Mouse (Mus musculus) heart, postnatal 25 days (tissue): ENCODE results near the gene Itgb7. TPM values are rescaled to one million over a fixed set of nuclear protein-coding genes. Genes with fewer than 3 reads are reported as not detected.

Source experiments
- DNase-seq: peaks from one replicate; pipeline ENCODE4 v3.0.0; 2022; ENCODE audit warnings: low spot score
- intact Hi-C: fragments of 180-260 bp; cut with DNase I; formaldehyde crosslinking; loops from one replicate; pipeline ENCODE4 v1.15.1; 2025
- total RNA-seq, 2 experiments: library from RNA; stranded (reverse); gene quantifications; 2 replicates each; pipeline ENCODE4 v1.2.3; 2021

The Itgb7 gene
- total RNA-seq, 2 experiments from 2014 or later = 1.3 TPM

DNA sequence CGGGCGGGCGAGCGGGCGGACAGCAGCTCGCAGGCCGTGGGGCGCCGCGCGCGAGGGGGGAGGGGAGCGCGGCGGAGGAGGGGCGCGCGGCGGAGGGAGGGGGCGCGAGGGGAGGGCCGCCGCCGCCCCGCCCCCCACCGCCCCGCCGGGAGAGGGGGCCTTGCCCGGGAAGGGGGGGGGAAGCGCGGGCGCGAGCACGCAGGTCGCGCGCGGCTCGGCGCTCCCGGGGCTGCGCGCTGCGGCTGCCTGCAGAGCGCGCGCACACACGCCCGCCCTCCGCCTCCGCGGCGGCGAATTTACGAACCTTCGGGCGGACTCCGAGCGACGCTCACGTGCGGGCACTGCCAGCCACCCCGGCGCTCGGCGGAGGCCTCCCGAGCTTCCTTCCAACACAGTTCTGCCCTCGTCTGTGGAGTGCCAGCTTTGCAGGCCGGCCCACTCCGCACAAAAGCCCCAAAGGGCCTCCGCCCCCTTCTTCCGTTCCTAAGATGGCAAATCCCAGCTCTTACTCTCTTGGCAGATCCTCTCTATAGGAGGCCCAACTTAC lies 27.8 kb downstream of the Itgb7 start:
- intact Hi-C loops = loop anchor here (1.0 kb wide), 1 partner anchor 26 kb away; no protein-coding TSS in a partner anchor
- peak; percentile 34 for DNase-seq

DNA sequence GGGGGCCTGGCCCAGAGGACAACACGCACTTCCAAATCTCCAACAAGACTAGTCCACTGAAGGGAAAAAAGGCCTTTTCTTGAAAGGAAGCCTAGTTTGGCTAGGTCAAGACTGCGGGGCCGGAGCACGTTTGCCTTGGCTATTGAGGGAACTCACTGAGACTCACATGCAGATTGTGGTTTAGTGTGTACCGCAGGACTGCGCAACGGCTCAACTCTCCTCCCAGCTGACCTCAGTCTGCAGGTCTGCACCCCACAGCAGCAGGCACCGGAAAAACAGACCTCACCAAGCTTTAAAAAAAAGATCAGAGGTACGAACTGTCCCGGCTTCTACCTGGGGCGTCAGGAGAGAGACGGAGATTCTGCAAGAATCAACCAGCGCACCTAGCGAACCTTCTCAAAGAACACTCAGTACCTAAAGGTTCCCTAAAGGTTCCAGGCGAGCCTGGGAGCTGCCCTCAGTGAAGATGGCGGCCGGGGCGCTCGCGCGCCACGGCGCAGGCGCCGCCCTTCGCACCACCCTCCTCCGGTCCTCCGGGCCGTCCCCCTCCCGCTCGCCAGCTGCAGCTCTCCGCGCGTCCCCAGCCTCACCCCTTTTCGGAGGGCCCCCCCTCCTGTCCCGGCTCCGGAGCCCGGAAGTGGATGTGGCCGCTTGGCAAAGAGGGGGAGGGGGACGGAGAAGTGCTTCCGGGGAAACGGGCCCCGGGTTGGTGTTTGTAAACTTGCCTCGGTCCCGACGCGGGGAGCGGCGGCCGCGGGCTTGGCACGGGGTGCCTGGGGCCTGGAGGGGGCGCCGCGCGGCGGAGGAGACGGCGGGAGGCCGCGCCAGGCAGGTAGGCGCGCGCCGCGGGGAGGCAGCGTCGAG lies 28.5 kb downstream of the Itgb7 start, which contains the start of gene Zfp740:
TSS of gene Zfp740 (plus strand) at position 279 of the 864 bp plus-strand sequence.
- DNase-seq = peak; percentile 93
- intact Hi-C loops = no loop called here

DNA sequence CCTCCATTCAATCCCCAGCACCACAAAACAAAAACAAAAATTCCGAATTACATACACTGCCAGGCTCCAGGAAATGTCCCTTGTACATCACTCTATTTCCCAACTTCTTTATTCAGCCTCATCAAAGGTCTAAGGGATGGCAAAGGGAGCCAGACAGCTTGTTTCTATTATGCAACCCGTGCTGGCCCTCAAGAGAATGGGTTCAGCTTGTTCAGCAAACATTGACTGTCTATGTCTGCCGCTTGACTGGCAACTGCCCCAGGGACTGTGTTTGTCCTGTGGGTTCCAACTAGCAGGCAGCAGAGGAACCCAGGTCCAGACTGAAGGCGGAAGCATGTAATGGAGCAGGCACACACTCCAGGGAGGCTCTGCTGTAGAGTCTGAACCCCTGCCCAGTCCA lies 32.9 kb downstream of the Itgb7 start:
- DNase-seq = no peak
- intact Hi-C loops = no loop called here

DNA sequence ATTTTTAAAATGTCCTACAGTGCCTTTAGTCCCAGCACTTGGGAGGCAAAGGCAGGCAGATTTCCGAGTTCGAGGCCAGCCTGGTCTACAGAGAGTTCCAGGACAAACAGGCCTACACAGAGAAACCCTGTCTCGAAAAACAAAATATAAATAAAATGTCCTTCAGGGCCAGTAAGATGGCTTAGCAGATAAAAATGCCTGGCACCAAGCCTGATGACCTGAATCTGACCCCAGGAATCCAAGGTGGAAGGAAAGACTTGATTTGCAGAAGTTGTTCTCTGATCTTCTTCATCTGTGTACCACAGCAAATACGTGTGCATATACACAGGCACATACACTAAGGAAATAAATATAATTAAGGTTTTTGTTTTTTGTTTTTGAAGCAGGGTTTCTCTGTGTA lies 36.4 kb downstream of the Itgb7 start:
- DNase-seq = no peak
- intact Hi-C loops = no loop called here

DNA sequence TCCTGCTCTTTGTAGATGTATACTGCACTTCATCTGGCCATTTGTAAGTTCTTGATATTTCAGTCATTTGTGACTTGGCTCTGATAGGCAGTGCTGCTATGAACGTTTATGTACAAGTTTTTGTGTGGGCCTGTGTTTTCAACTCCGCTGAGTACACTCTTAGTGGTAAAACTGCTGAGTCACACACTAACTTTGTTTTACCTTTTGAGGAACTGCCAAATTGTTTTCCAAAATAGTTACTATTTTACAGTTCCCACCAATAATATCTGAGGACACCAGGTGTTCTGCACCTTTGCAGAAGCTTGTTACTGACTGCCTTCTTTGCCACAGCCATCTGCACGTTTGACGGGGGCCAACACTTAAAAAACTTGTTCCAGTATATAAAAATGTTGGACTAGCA lies 37.3 kb downstream of the Itgb7 start:
- intact Hi-C loops = no loop called here
- no peak for DNase-seq

GRCm38 (mm10) chr15:102193652-102194051 lies 38.1 kb downstream of the Itgb7 start:
- no peak for DNase-seq
- intact Hi-C loops = no loop called here

GRCm38 (mm10) chr15:102192820-102193386 lies 38.8 kb downstream of the Itgb7 start:
- no peak for DNase-seq
- intact Hi-C loops = no loop called here

GRCm38 (mm10) chr15:102192271-102192812 lies 39.4 kb downstream of the Itgb7 start:
- intact Hi-C loops = no loop called here
- no peak for DNase-seq

- no peak for DNase-seq
- intact Hi-C loops = no loop called here
Observed at GRCm38 (mm10) chr15:102191699-102192098, 40.0 kb downstream of the Itgb7 start.

GRCm38 (mm10) chr15:102188883-102189282 lies 42.9 kb downstream of the Itgb7 start:
- intact Hi-C loops = no loop called here
- DNase-seq = no peak

DNA sequence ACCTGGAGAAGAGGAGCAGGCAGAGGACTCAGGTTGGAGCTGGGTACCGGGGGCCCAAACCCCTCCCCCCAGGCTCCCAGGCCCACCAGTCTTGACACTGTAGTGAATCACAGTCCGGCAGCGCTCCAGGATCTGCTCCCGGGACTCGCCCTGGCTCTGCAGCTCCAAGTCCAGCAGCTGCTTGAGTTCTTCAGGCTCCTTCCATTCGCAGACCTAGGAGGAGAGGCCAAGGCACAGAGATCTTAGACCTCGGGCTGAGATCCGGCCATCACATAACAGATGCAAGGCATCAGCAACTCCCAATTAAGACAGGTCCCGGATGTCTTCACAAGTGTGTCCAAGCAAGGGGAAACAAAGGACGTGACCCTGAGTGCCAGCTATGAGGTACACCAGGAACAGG lies 43.6 kb downstream of the Itgb7 start:
- intact Hi-C loops = no loop called here
- DNase-seq = peak; percentile 46

DNA sequence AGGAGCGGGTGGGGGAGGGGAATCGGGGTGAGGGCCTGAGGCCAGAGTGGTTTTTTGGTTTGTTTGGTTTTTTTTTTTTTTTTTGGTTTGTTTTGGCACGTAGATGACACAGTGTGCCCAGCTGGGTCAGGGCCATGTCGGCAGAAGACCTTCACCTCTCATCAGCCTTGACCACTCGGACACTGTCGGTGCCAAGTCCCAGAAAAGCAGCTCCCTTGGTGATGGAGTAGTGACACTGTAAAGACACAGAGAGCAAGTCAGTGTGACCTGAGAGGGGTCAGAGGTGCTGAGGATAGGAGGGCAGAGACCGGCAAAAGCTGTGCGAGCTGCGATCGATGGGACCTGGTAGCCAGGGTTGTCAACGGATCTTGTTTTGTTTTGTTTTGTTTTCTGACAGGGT lies 45.5 kb downstream of the Itgb7 start:
- intact Hi-C loops = no loop called here
- no peak for DNase-seq

GRCm38 (mm10) chr15:102183076-102183475 lies 48.7 kb downstream of the Itgb7 start:
- intact Hi-C loops = no loop called here
- no peak for DNase-seq

- intact Hi-C loops = no loop called here
Observed at GRCm38 (mm10) chr15:102179924-102180323, 51.8 kb downstream of the Itgb7 start.

DNA sequence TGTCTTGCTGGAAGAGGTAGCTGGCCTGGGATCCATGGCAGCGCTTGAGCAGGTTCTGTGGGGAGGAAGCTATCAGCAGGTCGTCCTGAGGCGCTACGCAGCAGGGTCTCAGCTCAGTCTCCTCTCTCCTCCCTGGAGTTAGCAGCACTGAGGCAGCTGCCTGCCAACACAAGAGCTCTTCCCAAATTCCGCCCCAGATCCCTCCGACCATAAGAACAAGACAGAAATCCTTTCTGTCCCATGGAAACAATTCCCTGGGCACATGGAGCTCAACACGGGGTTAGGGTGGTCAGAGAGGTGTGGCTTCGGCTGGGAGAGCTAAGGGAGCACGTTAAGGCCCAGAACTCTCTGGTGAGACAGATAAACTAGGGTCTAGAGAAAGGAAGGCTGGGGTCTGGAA lies 52.6 kb downstream of the Itgb7 start:
- no peak for DNase-seq
- intact Hi-C loops = no loop called here

More at GRCm38 (mm10) chr15:102179924-102180323, 51.8 kb downstream of the Itgb7 start:
- no peak for DNase-seq

- peak; percentile 49 for DNase-seq
- intact Hi-C loops = loop anchor here (1.0 kb wide), 2 partner anchors 26 to 46 kb away; partner anchors contain the start of gene Csad
Observed at GRCm38 (mm10) chr15:102178279-102178678, 53.5 kb downstream of the Itgb7 start.

DNA sequence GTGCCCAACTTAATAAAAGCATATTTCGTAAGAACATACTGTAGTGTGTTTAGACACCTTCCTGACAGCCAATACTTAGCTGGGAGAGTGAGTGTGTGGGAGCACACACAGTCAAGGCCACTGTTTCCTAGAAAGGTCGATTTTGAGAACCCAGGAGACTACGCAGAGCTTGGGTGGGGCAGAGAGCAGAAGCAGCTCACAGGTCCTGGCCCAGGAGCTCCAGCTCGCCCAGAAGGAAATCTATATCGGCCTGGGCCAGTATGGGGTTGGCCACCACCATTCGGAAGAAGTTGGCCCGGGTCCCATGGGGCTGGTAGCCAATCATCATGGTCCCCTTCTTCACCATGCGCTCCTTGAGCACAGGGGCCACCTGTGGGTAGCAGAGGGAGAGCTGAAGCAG lies 54.3 kb downstream of the Itgb7 start:
- intact Hi-C loops = no loop called here
- no peak for DNase-seq

- DNase-seq = no peak
- intact Hi-C loops = no loop called here
Observed at GRCm38 (mm10) chr15:102176571-102177316, 55.0 kb downstream of the Itgb7 start.

- intact Hi-C loops = no loop called here
Observed at GRCm38 (mm10) chr15:102175736-102176319, 55.9 kb downstream of the Itgb7 start.

DNA sequence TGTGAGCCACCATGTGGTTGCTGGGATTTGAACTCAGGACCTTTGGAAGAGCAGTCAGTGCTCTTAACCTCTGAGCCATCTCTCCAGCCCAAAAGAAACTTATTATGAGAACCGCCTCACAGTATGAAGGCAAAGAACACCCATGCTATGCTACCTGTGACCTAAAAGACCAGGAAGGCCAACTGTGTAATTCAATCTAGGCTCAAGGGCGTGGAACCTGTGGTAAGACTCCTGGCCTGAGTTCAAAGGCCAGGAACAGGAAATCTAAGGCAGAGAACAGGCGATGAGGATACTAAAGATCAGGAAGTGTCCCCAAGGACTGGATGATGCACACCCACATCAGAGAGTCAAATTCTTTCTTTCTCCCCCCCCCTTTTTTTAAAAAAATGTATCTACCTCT lies 58.2 kb downstream of the Itgb7 start:
- DNase-seq = no peak
- intact Hi-C loops = no loop called here

More at GRCm38 (mm10) chr15:102175736-102176319, 55.9 kb downstream of the Itgb7 start:
- DNase-seq = no peak
